ENCODE assay signal across 9 mouse cellular contexts in the genomic region with DNA sequence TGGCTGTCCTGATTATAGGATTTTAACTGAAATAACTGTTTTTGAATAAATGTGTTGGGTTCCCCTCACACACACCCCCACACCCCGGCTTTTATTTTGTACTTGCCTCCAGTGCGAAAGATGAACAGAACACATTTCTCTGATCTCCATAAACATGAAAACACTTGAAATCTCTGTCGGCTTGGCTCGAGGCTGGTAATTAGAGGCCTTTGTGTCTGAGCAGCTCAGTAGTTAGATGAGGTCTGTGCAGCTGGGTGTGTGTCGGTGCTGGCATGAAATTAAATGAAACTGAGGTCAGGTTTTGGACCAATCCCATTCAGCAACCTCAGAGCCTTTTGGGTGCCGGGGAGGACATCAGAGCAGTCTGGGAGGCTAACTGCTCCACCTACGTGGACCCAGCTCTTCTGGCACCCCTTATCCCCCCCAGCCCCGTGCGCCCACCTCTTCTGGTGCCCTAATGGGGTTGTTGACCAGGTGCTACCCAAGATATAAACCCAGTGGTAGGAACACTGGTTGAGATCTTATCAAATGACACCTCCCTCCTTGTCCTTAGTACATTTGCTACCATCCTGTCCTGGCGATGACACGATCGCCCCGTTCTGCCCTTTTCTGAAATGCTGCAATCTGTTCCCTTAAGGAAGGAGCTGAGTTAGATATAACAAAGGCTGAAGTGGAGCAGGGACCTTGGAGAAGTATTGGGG. TPM values are rescaled to one million over a fixed set of nuclear protein-coding genes. Genes with fewer than 3 reads are reported as not detected.
DNase-seq lines count a peak whose midpoint lies in the region; ATAC-seq and TF ChIP-seq lines count a peak whose summit lies in the region.
"Had no signal": no experiment of that assay in that cellular context is flagged by ENCODE, and none has a peak within 500 bp of the region (broad histone marks: within the 10 kb centered on the region; RNA-seq: fewer than 3 reads in every experiment).

No protein-coding gene starts in this region.

- peaks cover 18% of the 10 kb centered on the region; the same call in 1 of the 2 replicates for H3K27me3 ChIP-seq in forebrain, embryonic 12.5 days
- no peaks in the 10 kb centered on the region for H3K27me3 ChIP-seq in intestine, postnatal 0 days (replicated peaks; ENCODE audit: control insufficient read depth, insufficient read depth, low read length)
- H3K27me3 ChIP-seq in neural tube, embryonic 12.5 days (replicated peaks) = peaks cover 5% of the 10 kb centered on the region; the same call in 1 of the 2 replicates
- no peaks in the 10 kb centered on the region for H3K27me3 ChIP-seq in kidney, adult 2 months (replicated peaks; ENCODE audit: control insufficient read depth, insufficient read depth, low read length)

- H3K27ac ChIP-seq in forebrain, embryonic 12.5 days = peak overlapping the region; percentile 80
- no peak overlapping the region for H3K27ac ChIP-seq in intestine, postnatal 0 days (ENCODE audit: low read depth, low read length)
- no peak overlapping the region for H3K27ac ChIP-seq in neural tube, embryonic 12.5 days
- no peak overlapping the region for H3K27ac ChIP-seq in kidney, adult 2 months (ENCODE audit: insufficient read depth, low read depth, low read length)

- no peak for TF ChIP-seq POLR2A in kidney, adult 2 months (IDR thresholded peaks at IDR 0.05; ENCODE audit: low read depth, low read length)

- DNase-seq in left cerebral cortex, postnatal 25 days (ENCODE audit: low spot score in 2 of 2) = peak; percentile 10 to 31
- no peak for DNase-seq in left cerebral cortex, adult 8-10 months (ENCODE audit: low spot score in 2 of 2)
- no peak for DNase-seq in embryo, embryonic 10.5 days (ENCODE audit: low spot score)
- DNase-seq in kidney, adult 2 months = no peak
- DNase-seq: lung, adult 18-20 months had no signal

- WGBS in forebrain, embryonic 12.5 days = 55% methylated on average over 13 of the region's 13 CpGs
- WGBS in intestine, postnatal 0 days = 74% methylated on average over 13 of the region's 13 CpGs
- WGBS in neural tube, embryonic 12.5 days = 65% methylated on average over 13 of the region's 13 CpGs
- 86% methylated on average over 13 of the region's 13 CpGs for WGBS in kidney, adult 2 months

- H3K4me3 ChIP-seq in forebrain, embryonic 12.5 days (replicated peaks) = peak overlapping the region; percentile 86
- no peak overlapping the region for H3K4me3 ChIP-seq in intestine, postnatal 0 days (ENCODE audit: low read depth, low read length)
- H3K4me3 ChIP-seq in neural tube, embryonic 12.5 days = no peak overlapping the region
- no peak overlapping the region for H3K4me3 ChIP-seq in kidney, adult 2 months (ENCODE audit: insufficient read depth, low read depth, low read length)

- H3K9me3 ChIP-seq in forebrain, embryonic 12.5 days = no peaks in the 10 kb centered on the region
- H3K9me3 ChIP-seq in intestine, postnatal 0 days (ENCODE audit: control insufficient read depth) = no peaks in the 10 kb centered on the region
- H3K9me3 ChIP-seq in neural tube, embryonic 12.5 days = no peaks in the 10 kb centered on the region

- H3K4me2 ChIP-seq in forebrain, embryonic 12.5 days = peak overlapping the region; percentile 99
- peak overlapping the region; percentile 99 for H3K4me2 ChIP-seq in intestine, postnatal 0 days (replicated peaks; ENCODE audit: low read depth)
- H3K4me2 ChIP-seq in neural tube, embryonic 12.5 days (replicated peaks) = peak overlapping the region; percentile 97

- intact Hi-C loops in left cerebral cortex, postnatal 25 days (cut with DNase I) = no loop called here

- no peak for ATAC-seq in forebrain, embryonic 12.5 days (ENCODE audit: low FRiP score)
- no peak for ATAC-seq in intestine, postnatal 0 days
- ATAC-seq in neural tube, embryonic 12.5 days (ENCODE audit: low FRiP score, low read depth) = no peak
- no peak for ATAC-seq in inflammation-experienced regulatory T-cells, adult 6 months

- H3K4me1 ChIP-seq in forebrain, embryonic 12.5 days = peaks cover 52% of the 10 kb centered on the region
- 0 out of 2 replicates have a peak, but pooled peaks cover 5% of the 10 kb centered on the region for H3K4me1 ChIP-seq in intestine, postnatal 0 days (replicated peaks; ENCODE audit: control insufficient read depth, insufficient read depth, low read length)
- peaks cover 21% of the 10 kb centered on the region for H3K4me1 ChIP-seq in neural tube, embryonic 12.5 days
- H3K4me1 ChIP-seq in kidney, adult 2 months (ENCODE audit: control insufficient read depth, insufficient read depth, low read length) = peaks cover 2% of the 10 kb centered on the region; the same call in 1 of the 2 replicates

- TF ChIP-seq CTCF in intestine, postnatal 0 days (IDR thresholded peaks at IDR 0.05; ENCODE audit: low read depth) = no peak
- TF ChIP-seq CTCF in kidney, adult 2 months (conservative IDR thresholded peaks at IDR 0.05; ENCODE audit: insufficient read depth, insufficient read length, low read depth, low read length) = no peak

- peak overlapping the region; percentile 80; the same call in 1 of the 2 replicates for H3K9ac ChIP-seq in forebrain, embryonic 12.5 days
- no peak overlapping the region for H3K9ac ChIP-seq in intestine, postnatal 0 days (ENCODE audit: low read depth, low read length)
- H3K9ac ChIP-seq in neural tube, embryonic 12.5 days = peak overlapping the region; percentile 33; the same call in 1 of the 2 replicates

- no peaks in the 10 kb centered on the region for H3K36me3 ChIP-seq in forebrain, embryonic 12.5 days (replicated peaks)
- no peaks in the 10 kb centered on the region for H3K36me3 ChIP-seq in intestine, postnatal 0 days (ENCODE audit: control insufficient read depth, insufficient read depth)
- no peaks in the 10 kb centered on the region for H3K36me3 ChIP-seq in neural tube, embryonic 12.5 days
- H3K36me3 ChIP-seq in kidney, adult 2 months (ENCODE audit: control insufficient read depth, insufficient read depth, low read length) = no peaks in the 10 kb centered on the region

RNA-seq across cellular contexts. Expression of gene Frat1, which starts 2.9 kb away (rescaled TPM):
- total RNA-seq in left cerebral cortex, postnatal 25 days (2021) = 10 to 100 TPM; 14.2 to 15.2 TPM
- total RNA-seq in left cerebral cortex, adult 8-10 months (2022) = 10 to 100 TPM; 18.5 to 22.1 (median 20.7) TPM
- 18.1 and 20.5 TPM in 2 replicates for polyA plus RNA-seq in forebrain, embryonic 12.5 days (2016; fragmentation: Nextera tagmentation; extraction: Ambion mirVana)
- polyA plus RNA-seq in intestine, postnatal 0 days (2015; fragmentation: Nextera tagmentation; extraction: Ambion mirVana) = 6.4 and 8.3 TPM in 2 replicates
- 15.2 and 19.1 TPM in 2 replicates for polyA plus RNA-seq in neural tube, embryonic 12.5 days (2016; fragmentation: Nextera tagmentation; extraction: Ambion mirVana)
- polyA plus RNA-seq in kidney, adult 2 months (2012; rRNA removed) = 1.3 and 1.6 TPM in 2 replicates
- 10 to 100 TPM in 2 of 3 experiments, 1 to 10 TPM in 1; 7.8 to 24.9 (median 21.2) TPM for polyA plus RNA-seq in inflammation-experienced regulatory T-cells, adult 6 months (2017; shearing (Covaris generic))

RNA-seq across cellular contexts. Expression of gene Frat2, which starts 15.3 kb away (rescaled TPM):
- total RNA-seq in left cerebral cortex, postnatal 25 days (2021) = 1 to 10 TPM; 7.4 to 7.6 TPM
- total RNA-seq in left cerebral cortex, adult 8-10 months (2022) = 1 to 10 TPM; 5.9 to 8.2 (median 6.5) TPM
- polyA plus RNA-seq in forebrain, embryonic 12.5 days (2016; fragmentation: Nextera tagmentation; extraction: Ambion mirVana) = 19.3 and 22.7 TPM in 2 replicates
- 3.8 and 4.5 TPM in 2 replicates for polyA plus RNA-seq in intestine, postnatal 0 days (2015; fragmentation: Nextera tagmentation; extraction: Ambion mirVana)
- 19.3 and 19.7 TPM in 2 replicates for polyA plus RNA-seq in neural tube, embryonic 12.5 days (2016; fragmentation: Nextera tagmentation; extraction: Ambion mirVana)
- 1.4 TPM in 2 replicates for polyA plus RNA-seq in kidney, adult 2 months (2012; rRNA removed)
- 1 to 10 TPM in 2 of 3 experiments, under 1 TPM in 1; 0.33 to 1.5 (median 1.3) TPM for polyA plus RNA-seq in inflammation-experienced regulatory T-cells, adult 6 months (2017; shearing (Covaris generic))

RNA-seq across cellular contexts. Expression of gene Arhgap19, which starts 30.8 kb away (rescaled TPM):
- 1 to 10 TPM; 2.7 to 3.7 TPM for total RNA-seq in left cerebral cortex, postnatal 25 days (2021)
- 1 to 10 TPM; 3.2 to 5.5 (median 3.8) TPM for total RNA-seq in left cerebral cortex, adult 8-10 months (2022)
- 36.0 and 38.8 TPM in 2 replicates for polyA plus RNA-seq in forebrain, embryonic 12.5 days (2016; fragmentation: Nextera tagmentation; extraction: Ambion mirVana)
- polyA plus RNA-seq in intestine, postnatal 0 days (2015; fragmentation: Nextera tagmentation; extraction: Ambion mirVana) = 3.5 TPM in 2 replicates
- polyA plus RNA-seq in neural tube, embryonic 12.5 days (2016; fragmentation: Nextera tagmentation; extraction: Ambion mirVana) = 21.2 and 22.0 TPM in 2 replicates
- polyA plus RNA-seq in kidney, adult 2 months (2012; rRNA removed) = 1.0 and 1.3 TPM in 2 replicates
- polyA plus RNA-seq in inflammation-experienced regulatory T-cells, adult 6 months (2017; shearing (Covaris generic)) = 10 to 100 TPM in 1 of 3 experiments, 1 to 10 TPM in 2; 2.7 to 21.2 (median 2.7) TPM

Comparison
In these comparisons a context has a peak if more than half of its experiments do, and no peak if none do; other contexts are left out.
1. DNase-seq: peak in left cerebral cortex, postnatal 25 days (2 of 2); none in left cerebral cortex, adult 8-10 months (0 of 2), embryo, embryonic 10.5 days (single experiment) and kidney, adult 2 months (single experiment).
2. Peak in every context shown above with its lines, with median percentiles within 50 percentile points of each other: H3K4me2 ChIP-seq.